8 mouse cellular contexts compared by ENCODE assay signal in the genomic region with DNA sequence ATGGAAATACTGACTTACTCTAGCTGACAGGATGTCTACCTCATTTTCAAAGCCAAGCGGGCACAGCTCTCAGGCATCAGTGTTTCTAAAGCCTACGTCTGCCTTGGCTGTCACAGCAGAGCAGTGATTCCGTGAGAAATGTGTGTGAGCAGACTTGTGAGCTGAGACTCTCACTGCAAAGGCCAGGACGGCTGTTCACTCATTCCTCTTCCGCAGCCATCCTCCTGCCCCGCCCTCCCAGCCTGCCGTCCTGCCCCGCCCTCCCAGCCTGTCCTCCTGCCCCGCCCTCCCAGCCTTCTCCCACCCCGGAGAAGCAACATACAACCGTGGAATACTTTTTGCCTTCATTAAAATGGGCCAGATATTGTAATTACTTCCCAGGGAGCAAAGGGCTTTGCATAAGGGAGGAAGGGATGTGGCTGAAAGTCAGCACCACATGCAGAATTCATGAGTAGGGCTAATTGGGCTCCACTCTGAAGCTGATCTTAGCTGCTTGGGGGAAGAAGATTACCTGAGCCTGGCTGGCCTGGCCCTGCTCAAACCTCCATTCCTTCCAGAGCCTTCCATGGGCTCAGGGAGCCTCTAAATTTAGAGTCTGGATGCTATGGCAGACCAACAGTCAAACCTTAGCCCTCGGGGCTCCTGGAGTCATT. TPM values are rescaled to one million over a fixed set of nuclear protein-coding genes. Genes with fewer than 3 reads are reported as not detected.
A peak's percentile ranks its signal among the peaks of the same experiment; 100 is the strongest.
DNase-seq lines count a peak whose midpoint lies in the region; ATAC-seq and TF ChIP-seq lines count a peak whose summit lies in the region.

No protein-coding gene starts in this region.

- no peaks in the 10 kb centered on the region for H3K79me2 ChIP-seq in CH12.LX (replicated peaks; ENCODE audit: control insufficient read depth, extremely low read depth, insufficient read depth, poor library complexity, severe bottlenecking)

- peak; percentile 64; the same call in 1 of the 2 replicates for ATAC-seq in heart, embryonic 12.5 days (ENCODE audit: insufficient number of reproducible peaks, low FRiP score)
- ATAC-seq in embryonic facial prominence, embryonic 12.5 days (ENCODE audit: insufficient number of reproducible peaks, insufficient read depth, low FRiP score, low TSS enrichment), result no peak
- no peak for ATAC-seq in neural tube, embryonic 14.5 days (ENCODE audit: low read depth)

- H3K36me3 ChIP-seq in heart, embryonic 12.5 days, result no peaks in the 10 kb centered on the region
- no peaks in the 10 kb centered on the region for H3K36me3 ChIP-seq in CH12.LX (replicated peaks in 1 of 2; ENCODE audit: control insufficient read depth in 1 of 2, insufficient read depth in 1 of 2, low read length in 1 of 2)
- no peaks in the 10 kb centered on the region for H3K36me3 ChIP-seq in embryonic facial prominence, embryonic 12.5 days
- H3K36me3 ChIP-seq in limb, embryonic 10.5 days, result no peaks in the 10 kb centered on the region
- H3K36me3 ChIP-seq in neural tube, embryonic 14.5 days (ENCODE audit: control insufficient read depth, insufficient read depth, low read length), result no peaks in the 10 kb centered on the region

- peak overlapping the region; percentile 35 for H3K4me3 ChIP-seq in heart, embryonic 12.5 days
- H3K4me3 ChIP-seq in CH12.LX (replicated peaks in 1 of 3; ENCODE audit: low read depth in 2 of 3, low read length in 2 of 3, poor library complexity in 1 of 3), result peak overlapping the region; percentile 17 to 29 (median 21)
- peak overlapping the region; percentile 17; the same call in 1 of the 2 replicates for H3K4me3 ChIP-seq in embryonic facial prominence, embryonic 12.5 days
- H3K4me3 ChIP-seq in limb, embryonic 10.5 days, result peak overlapping the region; percentile 33
- H3K4me3 ChIP-seq in neural tube, embryonic 14.5 days (ENCODE audit: low read depth, low read length), result no peak overlapping the region

- peaks cover 12% of the 10 kb centered on the region for H3K4me1 ChIP-seq in heart, embryonic 12.5 days (replicated peaks)
- H3K4me1 ChIP-seq in CH12.LX (ENCODE audit: control insufficient read depth in 1 of 2, insufficient read depth in 2 of 2), result peaks cover 0 to 12% of the 10 kb centered on the region in 2 experiments; a peak in 2 of 4 replicates
- H3K4me1 ChIP-seq in embryonic facial prominence, embryonic 12.5 days, result peaks cover 7% of the 10 kb centered on the region; the same call in 1 of the 2 replicates
- H3K4me1 ChIP-seq in limb, embryonic 10.5 days, result peaks cover 50% of the 10 kb centered on the region
- H3K4me1 ChIP-seq in neural tube, embryonic 14.5 days (ENCODE audit: control insufficient read depth, insufficient read depth, low read length), result peaks cover 8% of the 10 kb centered on the region; the same call in 1 of the 2 replicates

- peaks cover 30% of the 10 kb centered on the region for H3K27me3 ChIP-seq in heart, embryonic 12.5 days (replicated peaks)
- peaks cover 60% of the 10 kb centered on the region for H3K27me3 ChIP-seq in CH12.LX (replicated peaks)
- peaks cover 14% of the 10 kb centered on the region; the same call in 1 of the 2 replicates for H3K27me3 ChIP-seq in embryonic facial prominence, embryonic 12.5 days
- H3K27me3 ChIP-seq in limb, embryonic 10.5 days (ENCODE audit: low read depth, poor library complexity, severe bottlenecking), result peaks cover 43% of the 10 kb centered on the region; the same call in 1 of the 2 replicates
- H3K27me3 ChIP-seq in neural tube, embryonic 14.5 days (ENCODE audit: control insufficient read depth, insufficient read depth, low read length), result no peaks in the 10 kb centered on the region

- DNase-seq in heart, adult 11 months, result no peak
- DNase-seq in CH12.LX (ENCODE audit: extremely low read depth), result no peak
- DNase-seq in limb, embryonic 10.5 days (ENCODE audit: low spot score), result no peak
- no peak for DNase-seq in ovary, postnatal 36 days (ENCODE audit: low spot score)
- DNase-seq in spleen, adult 12 weeks (ENCODE audit: low spot score), result no peak

- no peak for TF ChIP-seq CTCF in CH12.LX (conservative IDR thresholded peaks at IDR 0.05 in 1 of 2, IDR thresholded peaks at IDR 0.05 in 1 of 2; ENCODE audit: low read depth in 2 of 2, low read length in 2 of 2)

- no peak for TF ChIP-seq POLR2A in CH12.LX (IDR thresholded peaks at IDR 0.05; ENCODE audit: low read depth, low read length)

- no peak overlapping the region for H3K27ac ChIP-seq in heart, embryonic 12.5 days (ENCODE audit: poor library complexity, severe bottlenecking)
- H3K27ac ChIP-seq in CH12.LX (ENCODE audit: insufficient read depth, low read depth), result no peak overlapping the region
- 0 out of 2 replicates have a peak overlapping the region, but pooled peaks have one; percentile 1 for H3K27ac ChIP-seq in embryonic facial prominence, embryonic 12.5 days
- no peak overlapping the region for H3K27ac ChIP-seq in limb, embryonic 10.5 days
- H3K27ac ChIP-seq in neural tube, embryonic 14.5 days (ENCODE audit: low read depth, low read length), result no peak overlapping the region; the same call in 1 of the 2 replicates

- TF ChIP-seq EP300 in CH12.LX (IDR thresholded peaks at IDR 0.05; ENCODE audit: low read length), result no peak

- peak overlapping the region; percentile 69 for H3K4me2 ChIP-seq in heart, embryonic 12.5 days
- peak overlapping the region; percentile 70 for H3K4me2 ChIP-seq in CH12.LX (ENCODE audit: insufficient read depth, low read depth, poor library complexity, severe bottlenecking)
- H3K4me2 ChIP-seq in embryonic facial prominence, embryonic 12.5 days (replicated peaks), result peak overlapping the region; percentile 44
- H3K4me2 ChIP-seq in neural tube, embryonic 14.5 days (ENCODE audit: low read depth, low read length), result peak overlapping the region; percentile 23

- TF ChIP-seq RAD21 in CH12.LX (IDR thresholded peaks at IDR 0.05; ENCODE audit: low read depth, low read length), result no peak

- H3K9me3 ChIP-seq in heart, embryonic 12.5 days (replicated peaks), result no peaks in the 10 kb centered on the region
- H3K9me3 ChIP-seq in CH12.LX (replicated peaks; ENCODE audit: low read length), result peaks cover 3% of the 10 kb centered on the region
- no peaks in the 10 kb centered on the region for H3K9me3 ChIP-seq in embryonic facial prominence, embryonic 12.5 days
- no peaks in the 10 kb centered on the region for H3K9me3 ChIP-seq in limb, embryonic 10.5 days (replicated peaks)
- H3K9me3 ChIP-seq in neural tube, embryonic 14.5 days (ENCODE audit: control insufficient read depth, low read length), result no peaks in the 10 kb centered on the region

- 11% methylated on average over 12 of the region's 12 CpGs for WGBS in heart, embryonic 12.5 days
- WGBS in embryonic facial prominence, embryonic 12.5 days, result 7% methylated on average over 12 of the region's 12 CpGs
- WGBS in limb, embryonic 10.5 days, result 7% methylated on average over 12 of the region's 12 CpGs
- 9% methylated on average over 12 of the region's 12 CpGs for WGBS in neural tube, embryonic 14.5 days

- dilution Hi-C loops in CH12.LX (cut with MboI; ENCODE audit: extremely low pct_ligation_motif_present, extremely low pct_unique_long_range_greater_than_20kb, low sequenced_read_pairs), result no loop called here

- in situ Hi-C loops in CH12.LX (cut with MboI; ENCODE audit: low pct_ligation_motif_present, low pct_unique_long_range_greater_than_20kb, low sequenced_read_pairs), result loop anchor here (10.0 kb wide), 1 partner anchor 47 kb away; no protein-coding TSS in a partner anchor

- H3K9ac ChIP-seq in heart, embryonic 12.5 days, result peak overlapping the region; percentile 43; the same call in 1 of the 2 replicates
- no peak overlapping the region for H3K9ac ChIP-seq in CH12.LX (ENCODE audit: insufficient read depth, low read depth)
- no peak overlapping the region; the same call in 1 of the 2 replicates for H3K9ac ChIP-seq in embryonic facial prominence, embryonic 12.5 days
- no peak overlapping the region for H3K9ac ChIP-seq in neural tube, embryonic 14.5 days (replicated peaks; ENCODE audit: low read depth, low read length)

TF ChIP-seq in CH12.LX, 34 proteins besides CTCF, POLR2A, EP300 and RAD21 (continues in another document):
- no peak for TF ChIP-seq HCFC1 (IDR thresholded peaks at IDR 0.05; ENCODE audit: low read depth, low read length)
- TF ChIP-seq MAFK (IDR thresholded peaks at IDR 0.05; ENCODE audit: insufficient replicate concordance, low read length), result no peak
- TF ChIP-seq TBP (conservative IDR thresholded peaks at IDR 0.05; ENCODE audit: low read depth, low read length), result no peak
- TF ChIP-seq GABPA (IDR thresholded peaks at IDR 0.05; ENCODE audit: insufficient replicate concordance, low read depth, low read length), result no peak
- TF ChIP-seq UBTF (IDR thresholded peaks at IDR 0.05; ENCODE audit: low read depth, low read length), result no peak
- TF ChIP-seq PAX5 (IDR thresholded peaks at IDR 0.05; ENCODE audit: low read length), result no peak
- TF ChIP-seq CHD2 (IDR thresholded peaks at IDR 0.05; ENCODE audit: low read length), result no peak

RNA-seq across cellular contexts. Expression of a gene that starts 23.0 kb away (rescaled TPM):
- not detected in 2 replicates for polyA plus RNA-seq in heart, embryonic 12.5 days (2016; fragmentation: Nextera tagmentation; extraction: Ambion mirVana)
- total RNA-seq in CH12.LX (2012; rRNA removed), result not detected in 2 replicates
- total RNA-seq in CH12.LX (2014; rRNA removed), result not detected in 2 replicates
- polyA plus RNA-seq in CH12.LX (2012; ENCODE audit: insufficient read length, low read depth), result not detected in 2 replicates
- 1.5 and 2.0 TPM in 2 replicates for polyA plus RNA-seq in embryonic facial prominence, embryonic 12.5 days (2016; fragmentation: Nextera tagmentation; extraction: Ambion mirVana)
- polyA plus RNA-seq in limb, embryonic 10.5 days (2016; fragmentation: Nextera tagmentation; extraction: Ambion mirVana), result 1.3 and 1.7 TPM in 2 replicates
- polyA plus RNA-seq in neural tube, embryonic 14.5 days (2014; fragmentation: Nextera tagmentation; extraction: Ambion mirVana), result 21.0 and 25.3 TPM in 2 replicates

RNA-seq across cellular contexts. Expression of a gene that starts 23.0 kb away (rescaled TPM):
- polyA plus RNA-seq in heart, embryonic 12.5 days (2016; fragmentation: Nextera tagmentation; extraction: Ambion mirVana), result not detected in 2 replicates
- not detected in 2 replicates for total RNA-seq in CH12.LX (2012; rRNA removed)
- not detected in 2 replicates for total RNA-seq in CH12.LX (2014; rRNA removed)
- polyA plus RNA-seq in CH12.LX (2012; ENCODE audit: insufficient read length, low read depth), result not detected in 2 replicates
- polyA plus RNA-seq in embryonic facial prominence, embryonic 12.5 days (2016; fragmentation: Nextera tagmentation; extraction: Ambion mirVana), result 0.43 and 0.75 TPM in 2 replicates
- polyA plus RNA-seq in limb, embryonic 10.5 days (2016; fragmentation: Nextera tagmentation; extraction: Ambion mirVana), result 0.64 and 0.65 TPM in 2 replicates
- 3.6 and 3.8 TPM in 2 replicates for polyA plus RNA-seq in neural tube, embryonic 14.5 days (2014; fragmentation: Nextera tagmentation; extraction: Ambion mirVana)

RNA-seq across cellular contexts. Expression of a gene that starts 28.8 kb away (rescaled TPM):
- 3.7 and 4.8 TPM in 2 replicates for polyA plus RNA-seq in heart, embryonic 12.5 days (2016; fragmentation: Nextera tagmentation; extraction: Ambion mirVana)
- total RNA-seq in CH12.LX (2012; rRNA removed), result 1.0 and 2.5 TPM in 2 replicates
- total RNA-seq in CH12.LX (2014; rRNA removed), result 0.32 TPM in 1 of 2 replicates, not detected in the other
- 1.1 and 1.3 TPM in 2 replicates for polyA plus RNA-seq in CH12.LX (2012; ENCODE audit: insufficient read length, low read depth)
- 2.9 and 3.3 TPM in 2 replicates for polyA plus RNA-seq in embryonic facial prominence, embryonic 12.5 days (2016; fragmentation: Nextera tagmentation; extraction: Ambion mirVana)
- polyA plus RNA-seq in limb, embryonic 10.5 days (2016; fragmentation: Nextera tagmentation; extraction: Ambion mirVana), result 3.7 TPM in 2 replicates
- 0.36 and 0.42 TPM in 2 replicates for polyA plus RNA-seq in neural tube, embryonic 14.5 days (2014; fragmentation: Nextera tagmentation; extraction: Ambion mirVana)
